Mouse (Mus musculus): Measurements from ENCODE around the gene Chm. TPM values are rescaled to one million over a fixed set of nuclear protein-coding genes. Genes with fewer than 3 reads are reported as not detected.

The Chm gene
- polyA plus RNA-seq, 1 experiment from 2014 or later = 20.4 TPM

GRCm38 (mm10) chrX:113076053-113076452 lies 109.3 kb downstream of the Chm start:
- Histone ChIP-seq H3K9ac (replicated peaks; ENCODE audit: low read length) (no peak overlapping the region), H3K9me3 (replicated peaks; ENCODE audit: control insufficient read depth, low read length) (no peaks in the 10 kb centered on the region), H3K36me3 (replicated peaks; ENCODE audit: control insufficient read depth, insufficient read depth, low read depth, low read length) (no peaks in the 10 kb centered on the region), H3K4me1 (ENCODE audit: control insufficient read depth, insufficient read depth, low read length) (no peaks in the 10 kb centered on the region), H3K27ac (replicated peaks; ENCODE audit: low read depth, low read length) (no peak overlapping the region), H3K4me2 (ENCODE audit: low read depth, low read length) (no peak overlapping the region), H3K27me3 (ENCODE audit: control insufficient read depth, insufficient read depth, low read length) (no peaks in the 10 kb centered on the region), H3K4me3 (ENCODE audit: low read depth, low read length) (no peak overlapping the region)
- 90% methylated on average over 2 of the region's 2 CpGs for WGBS
- DNase-seq (ENCODE audit: low spot score) = no peak
- ATAC-seq (replicated peaks; ENCODE audit: insufficient number of reproducible peaks, low FRiP score, low TSS enrichment, low read depth) = no peak

GRCm38 (mm10) chrX:113074823-113075222 lies 110.5 kb downstream of the Chm start:
- no peaks in the 10 kb centered on the region for H3K9me3 ChIP-seq (replicated peaks; ENCODE audit: control insufficient read depth, low read length)
- H3K36me3 ChIP-seq (replicated peaks; ENCODE audit: control insufficient read depth, insufficient read depth, low read depth, low read length) = no peaks in the 10 kb centered on the region
- no peak overlapping the region for H3K4me2 ChIP-seq (ENCODE audit: low read depth, low read length)
- no peaks in the 10 kb centered on the region for H3K27me3 ChIP-seq (ENCODE audit: control insufficient read depth, insufficient read depth, low read length)
- no peak overlapping the region for H3K4me3 ChIP-seq (ENCODE audit: low read depth, low read length)
- no peaks in the 10 kb centered on the region for H3K4me1 ChIP-seq (ENCODE audit: control insufficient read depth, insufficient read depth, low read length)
- H3K9ac ChIP-seq (replicated peaks; ENCODE audit: low read length) = no peak overlapping the region
- no peak for ATAC-seq (replicated peaks; ENCODE audit: insufficient number of reproducible peaks, low FRiP score, low TSS enrichment, low read depth)
- WGBS = 91% methylated on average over 4 of the region's 4 CpGs
- no peak for DNase-seq (ENCODE audit: low spot score)
- no peak overlapping the region for H3K27ac ChIP-seq (replicated peaks; ENCODE audit: low read depth, low read length)

GRCm38 (mm10) chrX:113003621-113004020 lies 181.7 kb downstream of the Chm start:
- no peaks in the 10 kb centered on the region for H3K36me3 ChIP-seq (replicated peaks; ENCODE audit: control insufficient read depth, insufficient read depth, low read depth, low read length)
- no peak for ATAC-seq (replicated peaks; ENCODE audit: insufficient number of reproducible peaks, low FRiP score, low TSS enrichment, low read depth)
- no peak for DNase-seq (ENCODE audit: low spot score)
- H3K4me2 ChIP-seq (ENCODE audit: low read depth, low read length) = no peak overlapping the region
- WGBS = 75% methylated on average over 3 of the region's 3 CpGs
- H3K4me3 ChIP-seq (ENCODE audit: low read depth, low read length) = no peak overlapping the region
- no peak overlapping the region for H3K27ac ChIP-seq (replicated peaks; ENCODE audit: low read depth, low read length)
- H3K4me1 ChIP-seq (ENCODE audit: control insufficient read depth, insufficient read depth, low read length) = no peaks in the 10 kb centered on the region
- no peaks in the 10 kb centered on the region for H3K9me3 ChIP-seq (replicated peaks; ENCODE audit: control insufficient read depth, low read length)
- no peak overlapping the region for H3K9ac ChIP-seq (replicated peaks; ENCODE audit: low read length)
- H3K27me3 ChIP-seq (ENCODE audit: control insufficient read depth, insufficient read depth, low read length) = no peaks in the 10 kb centered on the region

- Histone ChIP-seq H3K4me3 (ENCODE audit: low read depth, low read length) (no peak overlapping the region), H3K4me2 (ENCODE audit: low read depth, low read length) (no peak overlapping the region), H3K9ac (replicated peaks; ENCODE audit: low read length) (no peak overlapping the region), H3K4me1 (ENCODE audit: control insufficient read depth, insufficient read depth, low read length) (no peaks in the 10 kb centered on the region), H3K27me3 (ENCODE audit: control insufficient read depth, insufficient read depth, low read length) (no peaks in the 10 kb centered on the region), H3K36me3 (replicated peaks; ENCODE audit: control insufficient read depth, insufficient read depth, low read depth, low read length) (no peaks in the 10 kb centered on the region), H3K27ac (replicated peaks; ENCODE audit: low read depth, low read length) (no peak overlapping the region), H3K9me3 (replicated peaks; ENCODE audit: control insufficient read depth, low read length) (no peaks in the 10 kb centered on the region)
- DNase-seq (ENCODE audit: low spot score) (no peak), ATAC-seq (replicated peaks; ENCODE audit: insufficient number of reproducible peaks, low FRiP score, low TSS enrichment, low read depth) (no peak)
- WGBS = 82% methylated on average over 3 of the region's 3 CpGs
Measured at GRCm38 (mm10) chrX:113002192-113002591, 183.1 kb downstream of the Chm start.

MicroRNAs within 50 kb of the gene (microRNA counts, 519-probe panel; counts per million panel counts)
- 4,260 counts per million, percentile 68 among the panel's probes with 10 or more counts for microRNA mmu-miR-361

Small RNA genes lying within 50 kb of the gene (microRNA-seq; reads per million reads assigned to microRNA genes)
- gene Mir361 (ENCODE audit: borderline number of aligned reads) = 2,974 reads per million, percentile 82 among the genes with 10 or more reads in this experiment

Other genes with a start within 250 kb of the Chm start
- 6.8 and 8.5 TPM in 2 replicates for gene Dach2, start 112.0 kb upstream of the Chm start, polyA plus RNA-seq (2014; fragmentation: Nextera tagmentation; extraction: Ambion mirVana)